Mouse (Mus musculus) R1 (cell line): ENCODE measurements around the gene Tnn.
A peak's percentile ranks its signal among the peaks of the same experiment; 100 is the strongest.

Experiments used
- DNase-seq: peaks from one replicate; pipeline ENCODE4 v3.0.0-alpha.2; 2018; ENCODE audit warnings: low read depth, low spot score

Tnn gene

GRCm38 (mm10) chr1:160044237-160045021, 109.0 kb downstream of the Tnn start, which contains the start of gene 4930523C07Rik:
4930523C07Rik (plus strand) TSS chr1:160044382.
- peak; percentile 39 for DNase-seq

GRCm38 (mm10) chr1:160043271-160043975, 110.0 kb downstream of the Tnn start:
- no peak for DNase-seq

- no peak for DNase-seq
Measured at GRCm38 (mm10) chr1:160042351-160042750, 111.0 kb downstream of the Tnn start.

- no peak for DNase-seq
Measured at GRCm38 (mm10) chr1:160041264-160041775, 112.1 kb downstream of the Tnn start.

- no peak for DNase-seq
Measured at GRCm38 (mm10) chr1:160039951-160040645, 113.3 kb downstream of the Tnn start.

GRCm38 (mm10) chr1:160036996-160037521, 116.3 kb downstream of the Tnn start:
- no peak for DNase-seq

- DNase-seq, result no peak
Measured at GRCm38 (mm10) chr1:160035561-160035960, 117.8 kb downstream of the Tnn start.
